In the genomic region with DNA sequence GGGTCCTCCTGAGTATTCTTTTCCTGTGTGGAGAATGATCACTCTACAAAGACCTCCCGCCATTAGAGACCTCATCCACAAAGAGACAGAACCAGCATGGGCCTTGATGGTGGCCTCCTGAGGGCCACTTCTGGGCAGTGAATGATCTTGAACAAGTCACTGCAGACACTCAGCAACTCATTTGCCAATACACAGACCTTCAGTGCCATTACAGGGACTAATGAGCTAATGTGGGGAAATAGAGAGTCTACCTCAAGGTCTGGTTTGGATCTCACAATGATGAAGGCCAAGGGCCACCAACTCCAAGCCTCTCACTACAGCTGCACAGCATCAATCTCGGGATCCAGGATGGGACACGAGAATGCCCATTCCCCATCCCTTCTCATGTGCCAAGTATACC, we compare ENCODE assay signal across 14 mouse cellular contexts.
DNase-seq lines count a peak whose midpoint lies in the region; ATAC-seq and TF ChIP-seq lines count a peak whose summit lies in the region.
"Had no signal": no experiment of that assay in that cellular context is flagged by ENCODE, and none has a peak within 500 bp of the region (broad histone marks: within the 10 kb centered on the region; RNA-seq: fewer than 3 reads in every experiment).

No protein-coding gene starts in this region.

- peak; percentile 7 for DNase-seq in adrenal gland, postnatal 10 days
- no peak for DNase-seq in adrenal gland, postnatal 4 days (ENCODE audit: low spot score in 2 of 2)
- DNase-seq in lung, embryonic 14.5 days, result no peak
- DNase-seq in lung, postnatal 14 days, result no peak
- no peak for DNase-seq in layer of hippocampus, adult 18-20 months (ENCODE audit: low spot score in 2 of 2)

- no peaks in the 10 kb centered on the region for H3K9me3 ChIP-seq in heart, embryonic 13.5 days
- H3K9me3 ChIP-seq in heart, embryonic 11.5 days (replicated peaks; ENCODE audit: control insufficient read depth, low read length), result no peaks in the 10 kb centered on the region
- no peaks in the 10 kb centered on the region for H3K9me3 ChIP-seq in lung, embryonic 14.5 days (ENCODE audit: low read depth, low read length)
- H3K9me3 ChIP-seq: embryonic facial prominence, embryonic 10.5 days; forebrain, embryonic 13.5 days; heart, embryonic 12.5 days; hindbrain, embryonic 13.5 days had no signal

- no peak for ATAC-seq in heart, embryonic 13.5 days (ENCODE audit: extremely low read depth, insufficient number of reproducible peaks, low FRiP score, low TSS enrichment)
- no peak for ATAC-seq in heart, embryonic 11.5 days (replicated peaks; ENCODE audit: insufficient number of reproducible peaks, low FRiP score, low TSS enrichment)
- no peak for ATAC-seq in lung, embryonic 14.5 days (ENCODE audit: insufficient read depth)
- ATAC-seq: forebrain, embryonic 13.5 days; forebrain, postnatal 0 days had no signal

- H3K27ac ChIP-seq in heart, embryonic 13.5 days (replicated peaks), result no peak overlapping the region
- no peak overlapping the region for H3K27ac ChIP-seq in heart, embryonic 11.5 days (ENCODE audit: low read depth, low read length)
- 0 out of 2 replicates have a peak overlapping the region, but pooled peaks have one; percentile 13 for H3K27ac ChIP-seq in lung, embryonic 14.5 days (ENCODE audit: low read depth)
- H3K27ac ChIP-seq in brown adipose tissue, adult 24 weeks (replicated peaks; ENCODE audit: low read depth, low read length), result peak overlapping the region; percentile 97
- H3K27ac ChIP-seq: embryonic facial prominence, embryonic 10.5 days; forebrain, embryonic 13.5 days; hindbrain, embryonic 13.5 days; hindbrain, postnatal 0 days had no signal

- no peaks in the 10 kb centered on the region for H3K27me3 ChIP-seq in heart, embryonic 13.5 days (replicated peaks)
- no peaks in the 10 kb centered on the region for H3K27me3 ChIP-seq in heart, embryonic 11.5 days (ENCODE audit: control insufficient read depth, insufficient read depth, low read length)
- no peaks in the 10 kb centered on the region for H3K27me3 ChIP-seq in lung, embryonic 14.5 days (ENCODE audit: insufficient read depth, low read length)
- H3K27me3 ChIP-seq: forebrain, embryonic 13.5 days; heart, embryonic 12.5 days; hindbrain, embryonic 13.5 days had no signal

- H3K36me3 ChIP-seq in heart, embryonic 13.5 days, result peaks cover 52% of the 10 kb centered on the region
- peaks cover 14% of the 10 kb centered on the region for H3K36me3 ChIP-seq in heart, embryonic 11.5 days (ENCODE audit: control insufficient read depth, insufficient read depth, low read length)
- H3K36me3 ChIP-seq in lung, embryonic 14.5 days (ENCODE audit: insufficient read depth), result peaks cover 36% of the 10 kb centered on the region
- H3K36me3 ChIP-seq: hindbrain, embryonic 13.5 days had no signal

- H3K4me3 ChIP-seq in heart, embryonic 13.5 days, result no peak overlapping the region
- no peak overlapping the region for H3K4me3 ChIP-seq in heart, embryonic 11.5 days (ENCODE audit: low read depth, low read length)
- H3K4me3 ChIP-seq in lung, embryonic 14.5 days (ENCODE audit: low read depth, low read length), result no peak overlapping the region
- no peak overlapping the region for H3K4me3 ChIP-seq in brown adipose tissue, adult 24 weeks (ENCODE audit: insufficient read depth, low read depth, low read length)
- H3K4me3 ChIP-seq: embryonic facial prominence, embryonic 10.5 days; forebrain, embryonic 13.5 days; heart, embryonic 12.5 days; hindbrain, embryonic 13.5 days had no signal

- TF ChIP-seq CTCF in lung, embryonic 14.5 days (IDR thresholded peaks at IDR 0.05; ENCODE audit: low read depth), result no peak

- H3K9ac ChIP-seq in heart, embryonic 13.5 days, result peak overlapping the region; percentile 72; the same call in 1 of the 2 replicates
- H3K9ac ChIP-seq in heart, embryonic 11.5 days (ENCODE audit: low read depth, low read length), result no peak overlapping the region
- H3K9ac ChIP-seq in lung, embryonic 14.5 days, result no peak overlapping the region
- H3K9ac ChIP-seq: forebrain, embryonic 13.5 days; forebrain, postnatal 0 days; heart, embryonic 12.5 days; hindbrain, embryonic 13.5 days had no signal

- WGBS in heart, embryonic 13.5 days, result 83% methylated on average over 3 of the region's 3 CpGs
- 84% methylated on average over 3 of the region's 3 CpGs for WGBS in heart, embryonic 11.5 days (ENCODE audit: insufficient replicate concordance)
- WGBS in lung, embryonic 14.5 days, result 79% methylated on average over 3 of the region's 3 CpGs

- no peak overlapping the region for H3K4me2 ChIP-seq in heart, embryonic 13.5 days
- H3K4me2 ChIP-seq in heart, embryonic 11.5 days, result no peak overlapping the region
- H3K4me2 ChIP-seq in lung, embryonic 14.5 days, result peak overlapping the region; percentile 54
- H3K4me2 ChIP-seq: forebrain, embryonic 13.5 days; heart, embryonic 12.5 days; hindbrain, embryonic 13.5 days had no signal

- peaks cover 94% of the 10 kb centered on the region for H3K4me1 ChIP-seq in heart, embryonic 13.5 days
- peaks cover 62% of the 10 kb centered on the region for H3K4me1 ChIP-seq in heart, embryonic 11.5 days (ENCODE audit: control insufficient read depth, insufficient read depth, low read length)
- peaks cover 60% of the 10 kb centered on the region for H3K4me1 ChIP-seq in lung, embryonic 14.5 days (ENCODE audit: insufficient read depth)
- peaks cover 53% of the 10 kb centered on the region for H3K4me1 ChIP-seq in brown adipose tissue, adult 24 weeks (ENCODE audit: control insufficient read depth, insufficient read depth, insufficient read length, low read length)

Comparison
In these comparisons a context has a peak if more than half of its experiments do, and no peak if none do; other contexts are left out.
1. H3K27ac ChIP-seq: peak in lung, embryonic 14.5 days (single experiment) and brown adipose tissue, adult 24 weeks (single experiment); none in heart, embryonic 13.5 days (single experiment) and heart, embryonic 11.5 days (single experiment).